Mouse (Mus musculus) olfactory bulb, adult 2 months (tissue): ENCODE measurements around the gene Gm10271.

ENCODE experiments used
- CTCF ChIP-seq: fragments of 200-500 bp; IDR thresholded peaks from 2 replicates; pipeline ENCODE4 v1.5.1; 2012; ENCODE audit warnings: low read depth, mild to moderate bottlenecking, low read length, moderate library complexity; ENCODE audit not compliant: insufficient read depth
- POLR2A ChIP-seq: fragments of 200-500 bp; IDR thresholded peaks from 2 replicates; pipeline ENCODE4 v1.6.1; 2012; ENCODE audit warnings: mild to moderate bottlenecking, low read depth, low read length, moderate library complexity; ENCODE audit not compliant: insufficient read depth

DNA sequence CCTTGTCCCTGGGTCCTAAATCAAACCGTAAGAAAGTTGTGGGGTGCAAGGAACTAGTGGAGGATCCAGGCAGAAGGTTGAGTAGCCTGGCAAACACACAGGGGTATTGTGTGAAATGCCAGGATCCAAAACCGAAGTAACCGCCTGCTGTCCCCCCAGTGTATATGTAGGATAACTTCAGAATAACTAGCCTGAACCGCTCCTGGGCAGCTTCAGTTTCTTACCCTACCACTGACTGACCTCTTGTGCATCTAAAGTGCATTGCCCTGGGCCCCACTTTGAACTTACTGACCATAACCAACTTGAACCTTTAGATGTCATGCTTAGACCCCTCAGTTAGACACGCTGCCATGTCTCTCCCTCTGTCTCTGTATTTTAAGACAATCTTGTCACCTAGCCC lies 22.8 kb upstream of the Gm10271 start:
- TF ChIP-seq CTCF (no peak), POLR2A (no peak)
